Mouse (Mus musculus): Measurements from ENCODE around the gene Gabpb1. TPM values are rescaled to one million over a fixed set of nuclear protein-coding genes. Genes with fewer than 3 reads are reported as not detected.

Gene Gabpb1
- total RNA-seq, 2 experiments from 2014 or later: 15.4 to 19.6 TPM

DNA sequence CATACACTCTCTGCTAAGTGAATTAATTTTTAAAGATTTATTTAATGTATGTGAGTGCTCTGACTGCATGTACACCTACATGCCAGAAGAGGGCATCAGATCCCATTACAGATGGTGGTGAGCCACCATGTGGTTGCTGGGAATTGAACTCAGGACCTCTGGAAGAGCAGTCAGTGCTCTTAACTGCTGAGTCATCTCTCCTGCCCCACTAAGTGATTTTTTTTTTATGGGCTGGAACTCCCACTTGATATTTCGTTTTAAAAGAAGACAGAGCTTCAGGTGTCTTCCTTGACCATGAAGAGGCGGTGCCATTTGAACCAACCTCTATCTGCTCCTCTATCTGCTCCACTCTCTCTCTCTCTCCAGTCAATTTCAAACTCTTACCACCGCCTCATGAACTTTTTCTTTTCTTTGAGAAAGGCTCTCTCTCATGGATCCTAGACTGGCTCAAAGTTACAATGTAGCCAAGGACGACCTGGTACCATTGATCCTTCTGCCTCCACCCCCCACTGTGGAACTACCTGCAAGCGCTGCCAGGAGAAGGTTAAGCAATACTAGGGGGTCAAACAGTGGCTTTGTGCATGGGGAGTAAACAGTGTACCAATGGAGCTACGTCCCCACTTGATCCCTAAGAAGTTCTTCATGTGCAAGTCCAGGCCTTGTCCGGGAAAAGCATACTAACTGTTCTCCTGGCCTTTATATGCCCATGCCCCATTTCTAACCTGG, 79.6 kb downstream of the Gabpb1 start:
- DNase-seq (ENCODE audit: low spot score in 2 of 2): no peak

GRCm38 (mm10) chr2:126593831-126594610, 82.1 kb downstream of the Gabpb1 start:
- peak; percentile 46 to 79 for DNase-seq (ENCODE audit: low spot score in 2 of 2)

DNA sequence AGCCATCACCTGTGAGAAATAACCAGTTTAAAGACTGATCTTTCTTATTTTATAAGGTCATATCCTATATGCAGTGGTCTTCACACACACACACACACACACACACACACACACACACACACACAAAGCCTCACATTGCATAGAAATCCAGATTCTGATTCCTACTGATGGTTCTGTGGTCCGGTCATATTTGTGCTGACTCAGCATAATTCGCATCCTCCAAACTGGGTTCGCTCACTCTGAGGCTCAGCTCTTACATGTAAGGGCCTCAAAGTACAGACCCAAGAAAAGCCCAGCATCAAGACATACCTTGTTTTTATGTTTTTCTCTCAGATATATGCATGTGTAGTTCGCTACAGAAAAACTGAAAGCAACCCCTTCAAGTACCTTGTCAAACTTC, 84.8 kb downstream of the Gabpb1 start:
- no peak for DNase-seq (ENCODE audit: low spot score in 2 of 2)

GRCm38 (mm10) chr2:126587468-126587867, 88.7 kb downstream of the Gabpb1 start:
- DNase-seq (ENCODE audit: low spot score in 2 of 2): no peak

- no peak for DNase-seq (ENCODE audit: low spot score in 2 of 2)
These were observed 91.3 kb downstream of the Gabpb1 start for GRCm38 (mm10) chr2:126584621-126585369.

DNA sequence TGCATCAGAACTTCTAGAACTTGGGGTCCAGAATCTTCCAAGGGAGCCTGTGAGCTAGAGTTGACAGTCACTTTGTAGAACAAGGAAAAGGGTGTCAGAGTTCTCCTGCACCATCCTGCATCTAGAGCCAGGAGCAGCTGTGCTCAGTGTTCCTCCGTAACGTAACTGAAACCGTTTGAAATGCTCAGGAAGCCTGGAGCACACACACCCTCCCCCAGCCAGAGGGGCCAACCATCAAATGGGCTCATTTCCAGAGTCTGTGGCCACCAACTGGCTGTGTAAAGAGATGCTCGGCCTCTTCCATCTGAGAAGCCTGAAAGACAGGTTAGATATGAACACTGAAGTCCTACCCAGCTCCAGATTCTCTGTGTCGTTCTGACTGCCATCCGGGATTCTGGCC, 92.2 kb downstream of the Gabpb1 start:
- no peak for DNase-seq (ENCODE audit: low spot score in 2 of 2)

GRCm38 (mm10) chr2:126579282-126579681, 96.9 kb downstream of the Gabpb1 start:
- DNase-seq (ENCODE audit: low spot score in 2 of 2): no peak

Other genes with a start within 250 kb of the Gabpb1 start
- gene Atp8b4, start 175.7 kb downstream of the Gabpb1 start, total RNA-seq (2021): not detected
- gene Slc27a2, start 123.9 kb downstream of the Gabpb1 start, total RNA-seq (2021): 10 to 100 TPM; 13.9 to 14.2 TPM
- 1 to 10 TPM; 1.2 to 2.2 TPM for gene Hdc, start 57.0 kb downstream of the Gabpb1 start, total RNA-seq (2021)
- 10 to 100 TPM; 51.3 to 55.4 TPM for gene Usp8, start 31.0 kb upstream of the Gabpb1 start, total RNA-seq (2021)
- gene Usp50, start 107.1 kb upstream of the Gabpb1 start, total RNA-seq (2021): 1 to 10 TPM; 2.0 to 2.5 TPM
- 10 to 100 TPM; 32.7 to 33.4 TPM for gene Trpm7, start 199.9 kb upstream of the Gabpb1 start, total RNA-seq (2021)

Measured in layer of hippocampus, adult 18-20 months (tissue).